Mouse (Mus musculus): ENCODE data around the gene Fbln5.

Fbln5 gene

GRCm38 (mm10) chr12:101818608-101819370 lies at the start of gene Fbln5:
Gene Fbln5, minus strand, starts transcription at chr12:101819055.
- no peak for DNase-seq (ENCODE audit: low read depth, low spot score)

GRCm38 (mm10) chr12:101862286-101862964 lies 43.6 kb upstream of the Fbln5 start:
- DNase-seq (ENCODE audit: low read depth, low spot score), result no peak

GRCm38 (mm10) chr12:101860256-101860655 lies 41.4 kb upstream of the Fbln5 start:
- DNase-seq (ENCODE audit: low read depth, low spot score), result no peak

GRCm38 (mm10) chr12:101858011-101858410 lies 39.2 kb upstream of the Fbln5 start:
- DNase-seq (ENCODE audit: low read depth, low spot score), result no peak

- DNase-seq (ENCODE audit: low read depth, low spot score), result no peak
Observed at GRCm38 (mm10) chr12:101854336-101854735, 35.5 kb upstream of the Fbln5 start.

GRCm38 (mm10) chr12:101851846-101852564 lies 33.1 kb upstream of the Fbln5 start:
- no peak for DNase-seq (ENCODE audit: low read depth, low spot score)

GRCm38 (mm10) chr12:101851314-101851713 lies 32.5 kb upstream of the Fbln5 start:
- DNase-seq (ENCODE audit: low read depth, low spot score), result no peak

GRCm38 (mm10) chr12:101836546-101837274 lies 17.9 kb upstream of the Fbln5 start:
- no peak for DNase-seq (ENCODE audit: low read depth, low spot score)

- no peak for DNase-seq (ENCODE audit: low read depth, low spot score)
Observed at GRCm38 (mm10) chr12:101834715-101835114, 15.9 kb upstream of the Fbln5 start.

GRCm38 (mm10) chr12:101833776-101834175 lies 14.9 kb upstream of the Fbln5 start:
- DNase-seq (ENCODE audit: low read depth, low spot score), result no peak

GRCm38 (mm10) chr12:101833115-101833506 lies 14.3 kb upstream of the Fbln5 start:
- no peak for DNase-seq (ENCODE audit: low read depth, low spot score)

- DNase-seq (ENCODE audit: low read depth, low spot score), result no peak
Observed at GRCm38 (mm10) chr12:101832179-101833114, 13.6 kb upstream of the Fbln5 start.

GRCm38 (mm10) chr12:101831221-101831620 lies 12.4 kb upstream of the Fbln5 start:
- no peak for DNase-seq (ENCODE audit: low read depth, low spot score)

- no peak for DNase-seq (ENCODE audit: low read depth, low spot score)
Observed at GRCm38 (mm10) chr12:101823161-101823560, 4.3 kb upstream of the Fbln5 start.

GRCm38 (mm10) chr12:101821596-101821995 lies 2.7 kb upstream of the Fbln5 start:
- no peak for DNase-seq (ENCODE audit: low read depth, low spot score)

GRCm38 (mm10) chr12:101819570-101819969 lies 715 bp upstream of the Fbln5 start:
- no peak for DNase-seq (ENCODE audit: low read depth, low spot score)

- no peak for DNase-seq (ENCODE audit: low read depth, low spot score)
Observed at GRCm38 (mm10) chr12:101818246-101818607, 628 bp downstream of the Fbln5 start.

- no peak for DNase-seq (ENCODE audit: low read depth, low spot score)
Observed at GRCm38 (mm10) chr12:101816810-101817209, 2.0 kb downstream of the Fbln5 start.

GRCm38 (mm10) chr12:101815796-101816195 lies 3.1 kb downstream of the Fbln5 start:
- DNase-seq (ENCODE audit: low read depth, low spot score), result no peak

- no peak for DNase-seq (ENCODE audit: low read depth, low spot score)
Observed at GRCm38 (mm10) chr12:101814423-101814822, 4.4 kb downstream of the Fbln5 start.

GRCm38 (mm10) chr12:101811181-101811580 lies 7.7 kb downstream of the Fbln5 start:
- no peak for DNase-seq (ENCODE audit: low read depth, low spot score)

Data from c-Kit-negative CD71-positive TER-119-positive erythroid progenitor cells, embryonic 14.5 days (primary cell).